Mouse (Mus musculus): ENCODE results near the gene Acox2.
"Not testable (repeated sequence)": the region's sequence is repeated elsewhere in the genome, so short reads cannot be mapped to it uniquely, and the experiment has no call there.

Gene Acox2

GRCm38 (mm10) chr14:8259166-8259565 is at the start of gene Acox2:
Gene Acox2 (minus strand): TSS chr14:8259353.
- no peak for DNase-seq

GRCm38 (mm10) chr14:8308650-8309049 is 49.5 kb upstream of the Acox2 start:
- DNase-seq: no peak

DNA sequence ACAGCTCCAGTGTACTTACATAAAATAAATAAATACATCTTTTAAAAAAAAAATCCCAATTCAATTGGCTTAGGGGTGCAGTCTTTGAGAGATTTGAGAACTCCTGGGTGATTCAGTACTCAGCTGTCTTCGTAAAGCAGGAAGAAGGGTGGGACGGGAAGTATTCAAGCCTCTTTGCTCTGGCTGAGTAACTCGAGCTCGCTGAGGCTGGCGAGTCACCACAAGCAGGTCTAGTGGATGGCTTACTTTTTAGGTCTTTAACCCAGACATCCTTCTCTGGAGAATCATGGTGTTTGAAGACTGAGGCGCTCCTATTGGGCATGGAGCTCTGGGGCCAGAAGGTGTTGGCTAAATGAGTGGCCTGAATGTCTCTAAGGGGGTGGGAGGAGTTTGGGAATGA is 47.7 kb upstream of the Acox2 start:
- DNase-seq: no peak

DNA sequence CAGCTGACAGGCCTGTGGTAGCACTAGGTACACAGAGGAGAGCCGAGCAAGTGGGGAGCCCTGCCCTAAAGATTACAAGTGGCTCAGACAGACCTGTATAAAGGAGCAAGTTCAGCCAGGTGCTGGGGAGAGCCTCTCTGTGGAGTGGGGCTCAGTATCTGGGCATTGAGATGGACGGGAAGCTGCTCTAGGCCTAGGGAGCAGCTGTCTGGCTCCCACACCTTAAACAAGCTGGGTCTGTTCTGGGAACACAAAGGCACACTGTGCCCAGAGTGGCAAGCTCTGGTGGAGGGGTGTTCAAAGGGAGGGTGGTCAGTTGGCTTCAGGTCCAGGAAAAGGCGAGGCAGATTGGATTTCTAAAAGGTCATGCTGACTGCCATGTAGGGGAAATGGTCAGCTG is 45.9 kb upstream of the Acox2 start:
- DNase-seq: no peak

DNA sequence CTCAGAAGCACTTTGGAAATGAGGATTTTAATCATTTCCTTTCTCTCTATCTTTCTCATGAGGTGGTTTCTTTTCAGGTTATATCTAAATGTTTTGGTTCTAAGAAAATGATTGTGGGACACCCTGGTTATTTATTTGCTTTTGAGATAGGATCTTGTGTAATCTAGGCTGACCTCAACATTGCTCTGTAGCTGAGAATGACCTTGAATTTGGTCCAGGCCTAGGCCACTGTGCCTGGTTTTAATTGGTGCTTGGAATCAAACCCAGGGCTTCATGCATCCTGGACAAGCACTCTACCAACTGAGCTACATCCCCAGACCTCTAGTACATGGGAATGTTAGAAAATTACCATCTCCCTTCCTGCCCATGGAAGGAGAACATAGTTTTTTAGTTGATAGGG is 44.9 kb upstream of the Acox2 start:
- DNase-seq: no peak

GRCm38 (mm10) chr14:8302687-8303086 is 43.5 kb upstream of the Acox2 start:
- no peak for DNase-seq

- peak; percentile 46 for DNase-seq
Measured at GRCm38 (mm10) chr14:8300281-8300680, 41.1 kb upstream of the Acox2 start.

GRCm38 (mm10) chr14:8297889-8298293 is 38.7 kb upstream of the Acox2 start:
- no peak for DNase-seq

GRCm38 (mm10) chr14:8294257-8294656 is 35.1 kb upstream of the Acox2 start:
- DNase-seq: no peak

GRCm38 (mm10) chr14:8286595-8286994 is 27.4 kb upstream of the Acox2 start:
- DNase-seq: not testable (repeated sequence)

DNA sequence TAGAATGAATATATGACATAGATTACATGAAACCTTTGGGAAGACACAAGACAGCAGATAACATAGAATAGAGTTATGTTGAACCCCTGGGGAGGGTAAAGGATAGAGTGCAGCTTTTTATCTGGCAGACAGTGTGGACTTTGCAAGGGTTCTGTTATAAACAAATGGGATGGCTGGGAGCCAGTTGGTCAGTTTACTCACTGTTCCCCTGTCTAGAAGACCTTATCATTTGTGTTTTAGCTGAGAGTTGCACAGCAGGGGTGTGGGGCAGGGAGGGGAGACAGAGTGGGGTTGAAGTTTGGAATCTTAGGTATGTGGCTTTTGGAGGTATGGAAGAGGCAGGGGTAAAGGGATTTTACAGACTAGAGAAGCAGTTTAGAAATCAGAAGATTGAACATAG is 24.6 kb upstream of the Acox2 start:
- no peak for DNase-seq

- DNase-seq: not testable (repeated sequence)
Measured at GRCm38 (mm10) chr14:8271281-8271680, 12.1 kb upstream of the Acox2 start.

GRCm38 (mm10) chr14:8264378-8264777 is 5.2 kb upstream of the Acox2 start:
- no peak for DNase-seq

DNA sequence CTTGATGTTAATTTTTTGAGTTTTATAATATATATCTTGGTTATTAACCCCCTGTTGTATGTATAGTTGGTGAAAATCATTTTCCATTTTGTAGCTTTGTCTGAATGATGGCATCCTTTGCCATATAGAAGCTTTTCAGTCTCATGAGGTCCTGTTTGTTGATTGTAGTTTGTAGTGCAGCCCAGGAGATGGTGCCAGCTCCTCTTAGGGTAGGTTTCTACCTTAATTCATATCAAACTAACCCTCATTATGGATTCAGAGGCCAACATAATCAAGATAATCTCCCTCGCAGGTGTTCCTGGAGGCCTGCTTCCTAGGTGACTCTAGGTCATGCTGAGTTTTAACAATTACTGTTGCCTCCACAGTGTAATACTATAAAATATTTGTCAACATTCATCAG is 3.1 kb upstream of the Acox2 start:
- no peak for DNase-seq

DNA sequence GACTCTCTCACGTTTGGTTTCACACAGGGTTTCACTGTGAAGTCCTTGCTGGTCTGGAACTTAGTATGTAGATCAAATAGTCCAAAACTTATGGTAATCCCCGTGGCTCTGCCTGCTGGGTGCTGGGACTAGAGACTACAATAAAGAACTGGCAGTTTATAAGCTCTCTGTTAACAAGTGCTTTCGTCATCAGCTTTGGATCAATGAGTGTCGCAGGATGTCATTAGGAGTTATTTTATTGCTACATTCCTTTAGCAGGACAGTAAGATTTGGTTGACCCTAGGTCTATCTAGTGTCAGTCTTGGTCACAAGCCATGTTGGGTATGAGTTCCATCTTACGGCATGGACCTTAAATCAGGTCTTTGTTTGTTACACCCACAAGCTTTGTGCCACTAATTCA is 1.1 kb upstream of the Acox2 start:
- no peak for DNase-seq

DNA sequence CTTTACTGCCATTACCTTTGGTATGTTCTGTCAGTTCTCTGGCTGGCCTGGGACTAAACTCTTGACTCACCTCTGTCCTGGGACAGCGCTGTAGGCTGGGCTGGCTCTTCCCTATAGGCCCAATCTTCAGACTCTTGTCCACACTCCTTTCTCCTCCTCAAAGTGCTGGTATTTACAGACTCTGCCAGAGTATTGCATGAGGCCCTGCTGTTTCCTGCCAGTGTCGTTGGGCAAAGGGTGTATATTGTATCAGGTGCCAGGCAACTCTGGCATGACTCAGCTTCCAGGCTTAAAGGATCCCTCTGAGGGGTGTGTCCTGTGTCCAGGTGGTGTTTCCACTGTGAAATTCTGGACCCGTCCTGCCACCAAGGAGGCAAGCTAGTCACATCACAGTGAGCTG is 401 bp downstream of the Acox2 start:
- no peak for DNase-seq

GRCm38 (mm10) chr14:8258335-8258627 is 872 bp downstream of the Acox2 start:
- DNase-seq: no peak

DNA sequence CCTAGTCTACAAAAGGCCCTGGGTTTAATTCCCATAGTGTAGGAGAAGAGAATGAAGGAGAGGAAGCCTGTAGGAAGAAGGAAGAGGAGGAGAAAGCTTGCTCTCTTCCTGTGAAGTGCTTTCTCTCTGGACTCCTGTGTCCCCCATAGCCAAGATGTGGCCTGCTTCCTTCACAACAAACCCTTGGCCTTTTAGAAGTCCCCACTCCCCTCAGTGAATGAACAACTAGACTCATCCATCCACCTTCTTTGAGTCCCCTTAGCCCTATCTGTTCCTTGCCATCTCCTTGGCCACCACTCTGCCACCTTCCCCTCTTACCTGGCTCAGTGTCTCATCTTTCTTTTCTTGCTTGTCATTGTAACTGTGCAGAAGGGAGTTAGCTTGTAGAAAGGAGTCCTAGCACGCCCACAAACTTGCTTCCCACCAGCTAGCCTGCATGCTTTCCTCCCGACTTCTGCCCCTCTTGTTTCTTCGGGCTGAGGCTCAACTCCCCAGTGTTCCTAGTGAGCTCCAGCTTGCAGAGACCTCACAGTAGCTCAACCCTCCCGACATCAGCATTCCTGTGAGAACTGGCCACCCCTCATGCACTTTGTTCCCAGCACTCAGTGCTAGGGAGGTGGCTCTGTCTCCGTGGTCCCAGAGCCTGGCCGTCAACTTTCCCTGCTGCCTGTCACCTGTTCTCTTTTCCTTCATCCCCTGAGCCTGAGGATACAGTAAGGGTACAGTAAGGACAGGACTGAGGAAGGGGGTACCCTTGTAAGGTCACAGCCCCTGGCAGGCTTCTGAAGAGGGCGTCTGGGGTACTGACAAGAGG is 1.4 kb downstream of the Acox2 start:
- DNase-seq: no peak

- no peak for DNase-seq
Measured at GRCm38 (mm10) chr14:8256881-8257280, 2.3 kb downstream of the Acox2 start.

GRCm38 (mm10) chr14:8256072-8256471 is 3.1 kb downstream of the Acox2 start:
- DNase-seq: no peak

DNA sequence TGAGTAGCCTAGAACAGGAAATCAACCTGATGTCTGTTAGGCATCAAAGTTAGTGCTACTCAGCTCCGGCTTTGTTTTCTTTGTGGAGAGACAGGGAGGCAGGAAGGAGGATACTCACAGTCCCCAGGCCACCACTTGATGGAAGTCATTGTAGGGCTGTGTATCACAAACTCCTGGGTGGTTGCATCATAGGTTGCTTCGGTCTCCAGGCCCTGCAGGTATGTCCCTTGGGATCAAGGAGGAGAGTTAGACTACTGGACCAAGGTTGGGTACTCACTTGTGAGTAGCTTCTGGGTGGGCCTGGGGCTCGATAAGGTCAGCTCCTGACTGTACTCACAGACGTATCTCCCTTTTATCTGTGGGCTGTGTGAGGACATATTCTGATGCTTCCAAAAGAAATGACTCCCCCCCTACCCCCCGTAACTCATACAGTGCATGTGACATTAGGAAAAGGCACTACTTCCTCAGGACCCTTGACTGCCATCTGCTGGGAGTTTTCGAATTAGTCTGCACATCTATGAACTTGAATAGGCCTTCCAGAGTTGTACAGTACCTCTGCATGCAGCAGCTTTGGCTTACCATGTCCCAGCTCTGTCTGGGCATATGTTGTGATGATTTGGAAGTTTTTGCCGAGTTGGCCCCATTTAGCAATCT is 4.0 kb downstream of the Acox2 start:
- DNase-seq: peak; percentile 30

DNA sequence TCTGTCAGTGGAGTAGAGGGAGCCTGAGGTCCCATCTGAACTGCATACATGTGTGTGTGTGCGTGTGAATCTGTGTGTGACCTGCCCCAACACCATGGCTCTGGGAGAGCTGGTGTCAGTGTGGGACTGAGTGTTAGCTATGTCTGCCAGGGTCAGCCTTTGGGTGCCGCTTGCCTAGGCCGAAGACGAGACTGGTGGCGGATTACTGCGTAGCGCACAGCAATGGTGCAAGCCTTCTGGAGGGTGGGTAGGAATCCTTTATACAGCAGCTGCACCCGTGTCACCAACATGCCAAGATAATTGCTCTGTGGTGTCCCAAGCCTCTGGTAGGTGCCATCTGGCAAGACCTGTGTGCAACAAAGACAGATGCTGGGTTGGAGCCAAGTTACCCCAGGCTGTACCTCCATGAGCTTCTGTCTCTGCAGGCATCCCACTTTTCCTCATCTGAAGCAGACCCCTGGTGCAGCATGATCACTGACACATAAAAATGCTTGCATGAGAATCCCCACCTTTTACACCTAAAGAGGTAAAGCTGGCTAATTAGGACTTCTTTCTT is 7.7 kb downstream of the Acox2 start:
- DNase-seq: no peak

- DNase-seq: no peak
Measured at GRCm38 (mm10) chr14:8250141-8250871, 8.8 kb downstream of the Acox2 start.

GRCm38 (mm10) chr14:8249206-8249605 is 9.9 kb downstream of the Acox2 start:
- DNase-seq: no peak
